Mouse (Mus musculus): Measurements from ENCODE around the gene Gpr55. TPM values are rescaled to one million over a fixed set of nuclear protein-coding genes. Genes with fewer than 3 reads are reported as not detected.

The Gpr55 gene
- total and polyA plus RNA-seq, 2 experiments from 2014 or later = 0.19 to 0.22 TPM

- Histone ChIP-seq H3K9ac (replicated peaks; ENCODE audit: low read length, poor library complexity, severe bottlenecking) (peak overlapping the region; percentile 50), H3K9me3 (ENCODE audit: low read length) (no peaks in the 10 kb centered on the region), H3K4me1 (ENCODE audit: insufficient read depth, low read length) (peaks cover 53% of the 10 kb centered on the region), H3K27ac (ENCODE audit: low read depth, low read length) (peak overlapping the region; percentile 79), H3K4me3 (ENCODE audit: low read depth, low read length) (peak overlapping the region; percentile 12; the same call in 1 of the 2 replicates), H3K36me3 (ENCODE audit: insufficient read depth, low read length) (peaks cover 9% of the 10 kb centered on the region), H3K4me2 (ENCODE audit: low read depth, low read length, poor library complexity, severe bottlenecking) (peak overlapping the region; percentile 86), H3K27me3 (ENCODE audit: insufficient read depth, low read length) (no peaks in the 10 kb centered on the region)
- no peak; the same call in 1 of the 2 replicates for TF ChIP-seq CTCF (IDR thresholded peaks at IDR 0.05)
- 9% methylated on average over 12 of the region's 12 CpGs for WGBS
- ATAC-seq (ENCODE audit: low FRiP score) (no peak; the same call in 1 of the 2 replicates), DNase-seq (ENCODE audit: low spot score) (no peak)
These were observed 61.9 kb downstream of the Gpr55 start for GRCm38 (mm10) chr1:85898761-85899387.

- 18% methylated on average over 8 of the region's 8 CpGs for WGBS
- H3K4me2 ChIP-seq (ENCODE audit: low read depth, low read length, poor library complexity, severe bottlenecking) = peak overlapping the region; percentile 86
- peak; percentile 16 for DNase-seq (ENCODE audit: low spot score)
- H3K27ac ChIP-seq (ENCODE audit: low read depth, low read length) = peak overlapping the region; percentile 79
- peak overlapping the region; percentile 50 for H3K9ac ChIP-seq (replicated peaks; ENCODE audit: low read length, poor library complexity, severe bottlenecking)
- TF ChIP-seq CTCF (IDR thresholded peaks at IDR 0.05) = no peak
- peaks cover 57% of the 10 kb centered on the region for H3K4me1 ChIP-seq (ENCODE audit: insufficient read depth, low read length)
- no peaks in the 10 kb centered on the region for H3K9me3 ChIP-seq (ENCODE audit: low read length)
- ATAC-seq (ENCODE audit: low FRiP score) = no peak
- peak overlapping the region; percentile 12; the same call in 1 of the 2 replicates for H3K4me3 ChIP-seq (ENCODE audit: low read depth, low read length)
- no peaks in the 10 kb centered on the region for H3K27me3 ChIP-seq (ENCODE audit: insufficient read depth, low read length)
- peaks cover 2% of the 10 kb centered on the region; the same call in 1 of the 2 replicates for H3K36me3 ChIP-seq (ENCODE audit: insufficient read depth, low read length)
These were observed 62.7 kb downstream of the Gpr55 start for GRCm38 (mm10) chr1:85897901-85898760.

GRCm38 (mm10) chr1:85896781-85897700, 63.8 kb downstream of the Gpr55 start:
- TF ChIP-seq CTCF (IDR thresholded peaks at IDR 0.05) = no peak
- H3K4me3 ChIP-seq (ENCODE audit: low read depth, low read length) = peak overlapping the region; percentile 87
- H3K4me2 ChIP-seq (ENCODE audit: low read depth, low read length, poor library complexity, severe bottlenecking) = peak overlapping the region; percentile 86
- peak overlapping the region; percentile 34; the same call in 1 of the 2 replicates for H3K9ac ChIP-seq (replicated peaks; ENCODE audit: low read length, poor library complexity, severe bottlenecking)
- DNase-seq (ENCODE audit: low spot score) = peak; percentile 25
- 47% methylated on average over 12 of the region's 12 CpGs for WGBS
- H3K27me3 ChIP-seq (ENCODE audit: insufficient read depth, low read length) = no peaks in the 10 kb centered on the region
- peak overlapping the region; percentile 79; the same call in 1 of the 2 replicates for H3K27ac ChIP-seq (ENCODE audit: low read depth, low read length)
- no peak for ATAC-seq (ENCODE audit: low FRiP score)
- H3K36me3 ChIP-seq (ENCODE audit: insufficient read depth, low read length) = no peaks in the 10 kb centered on the region
- no peaks in the 10 kb centered on the region for H3K9me3 ChIP-seq (ENCODE audit: low read length)
- H3K4me1 ChIP-seq (ENCODE audit: insufficient read depth, low read length) = peaks cover 55% of the 10 kb centered on the region

GRCm38 (mm10) chr1:85896110-85896509, 64.7 kb downstream of the Gpr55 start:
- Histone ChIP-seq H3K4me1 (ENCODE audit: insufficient read depth, low read length) (peaks cover 54% of the 10 kb centered on the region), H3K27me3 (ENCODE audit: insufficient read depth, low read length) (no peaks in the 10 kb centered on the region), H3K4me2 (ENCODE audit: low read depth, low read length, poor library complexity, severe bottlenecking) (peak overlapping the region; percentile 86), H3K9ac (replicated peaks; ENCODE audit: low read length, poor library complexity, severe bottlenecking) (peak overlapping the region; percentile 85), H3K27ac (ENCODE audit: low read depth, low read length) (peak overlapping the region; percentile 79; the same call in 1 of the 2 replicates), H3K36me3 (ENCODE audit: insufficient read depth, low read length) (no peaks in the 10 kb centered on the region), H3K4me3 (ENCODE audit: low read depth, low read length) (peak overlapping the region; percentile 87), H3K9me3 (ENCODE audit: low read length) (no peaks in the 10 kb centered on the region)
- 61% methylated on average over 5 of the region's 5 CpGs for WGBS
- TF ChIP-seq CTCF (IDR thresholded peaks at IDR 0.05) = no peak
- DNase-seq (ENCODE audit: low spot score) (no peak), ATAC-seq (ENCODE audit: low FRiP score) (no peak)

DNA sequence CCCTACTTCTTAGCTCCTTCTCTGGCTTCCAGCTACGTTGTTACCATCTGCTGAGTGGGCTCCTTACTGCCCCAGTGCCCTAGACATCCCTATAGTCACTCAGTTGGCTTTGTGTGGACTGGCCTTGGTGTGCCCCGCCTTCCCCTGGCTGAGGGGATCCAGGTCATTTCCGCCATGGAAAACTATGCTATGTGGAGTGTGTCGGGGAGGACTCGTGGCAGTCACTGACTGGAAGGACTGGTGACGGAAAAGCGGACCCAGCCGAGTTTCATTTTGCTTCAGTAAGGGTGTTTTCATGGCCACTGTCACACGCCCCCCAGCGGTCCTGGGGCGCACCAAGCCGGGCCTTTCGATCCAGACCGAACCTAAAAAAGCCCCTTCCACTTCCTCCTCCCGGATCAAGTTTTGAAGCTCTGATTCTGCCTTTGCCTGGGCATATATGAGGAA, 65.4 kb downstream of the Gpr55 start:
- Histone ChIP-seq H3K9ac (replicated peaks; ENCODE audit: low read length, poor library complexity, severe bottlenecking) (peak overlapping the region; percentile 85), H3K4me1 (ENCODE audit: insufficient read depth, low read length) (peaks cover 47% of the 10 kb centered on the region), H3K27me3 (ENCODE audit: insufficient read depth, low read length) (no peaks in the 10 kb centered on the region), H3K36me3 (ENCODE audit: insufficient read depth, low read length) (no peaks in the 10 kb centered on the region), H3K27ac (ENCODE audit: low read depth, low read length) (peak overlapping the region; percentile 93), H3K4me3 (ENCODE audit: low read depth, low read length) (peak overlapping the region; percentile 87), H3K9me3 (ENCODE audit: low read length) (no peaks in the 10 kb centered on the region), H3K4me2 (ENCODE audit: low read depth, low read length, poor library complexity, severe bottlenecking) (peak overlapping the region; percentile 86)
- WGBS = 1% methylated on average over 15 of the region's 15 CpGs
- peak; percentile 45 for ATAC-seq (ENCODE audit: low FRiP score)
- TF ChIP-seq CTCF (IDR thresholded peaks at IDR 0.05) = peak; percentile 66
- peak; percentile 71 for DNase-seq (ENCODE audit: low spot score)
